Mouse (Mus musculus): ENCODE results near the gene Syde2.

Syde2 gene

GRCm38 (mm10) chr3:146059356-146059926 lies 71.8 kb downstream of the Syde2 start:
- DNase-seq, result no peak

GRCm38 (mm10) chr3:146063146-146063545 lies 75.5 kb downstream of the Syde2 start:
- DNase-seq, result no peak

- DNase-seq, result no peak
These were observed 81.6 kb downstream of the Syde2 start for GRCm38 (mm10) chr3:146069276-146069675.

Data from lung, postnatal 14 days (tissue).